In the genomic region with DNA sequence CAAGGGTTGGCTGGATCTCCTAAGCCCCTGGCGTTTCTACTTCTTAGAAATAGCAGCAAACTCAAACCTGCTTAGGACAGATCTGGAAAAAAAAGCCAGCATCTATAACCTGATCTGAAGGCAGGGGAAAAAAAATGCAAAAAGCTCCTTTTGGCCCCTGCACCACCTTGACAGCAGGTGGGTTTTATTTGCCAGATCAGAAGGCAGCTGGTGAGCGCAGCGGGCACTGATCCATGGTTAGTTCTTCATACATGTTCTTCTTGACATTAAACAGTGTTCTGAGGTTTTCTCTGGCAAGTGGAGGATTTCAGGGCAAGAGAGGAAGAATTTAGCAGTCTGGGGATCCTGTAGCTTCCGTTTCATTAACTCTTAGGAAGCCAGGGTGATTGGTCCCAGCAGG, we compare ENCODE assay signal across 10 mouse cellular contexts. TPM values are rescaled to one million over a fixed set of nuclear protein-coding genes. Genes with fewer than 3 reads are reported as not detected.
A peak's percentile ranks its signal among the peaks of the same experiment; 100 is the strongest.
DNase-seq lines count a peak whose midpoint lies in the region; ATAC-seq lines count a peak whose summit lies in the region.
"Had no signal": no experiment of that assay in that cellular context is flagged by ENCODE, and none has a peak within 500 bp of the region (broad histone marks: within the 10 kb centered on the region; RNA-seq: fewer than 3 reads in every experiment).

No protein-coding gene starts in this region.

- H3K9ac ChIP-seq in embryonic facial prominence, embryonic 11.5 days (replicated peaks; ENCODE audit: low read length): no peak overlapping the region
- no peak overlapping the region for H3K9ac ChIP-seq in hindbrain, embryonic 12.5 days
- H3K9ac ChIP-seq in midbrain, embryonic 16.5 days (ENCODE audit: low read depth, low read length): peak overlapping the region; percentile 61

- no peaks in the 10 kb centered on the region for H3K36me3 ChIP-seq in embryonic facial prominence, embryonic 11.5 days (replicated peaks; ENCODE audit: control insufficient read depth, insufficient read depth, low read depth, low read length)
- no peaks in the 10 kb centered on the region for H3K36me3 ChIP-seq in hindbrain, embryonic 12.5 days
- H3K36me3 ChIP-seq in midbrain, embryonic 16.5 days (ENCODE audit: control insufficient read depth, insufficient read depth, low read length): no peaks in the 10 kb centered on the region

- intact Hi-C loops in left cerebral cortex, postnatal 14 days (cut with DNase I): no loop called here

- no peaks in the 10 kb centered on the region for H3K27me3 ChIP-seq in embryonic facial prominence, embryonic 11.5 days (ENCODE audit: control insufficient read depth, insufficient read depth, low read length)
- H3K27me3 ChIP-seq in hindbrain, embryonic 12.5 days: peaks cover 5% of the 10 kb centered on the region; the same call in 1 of the 2 replicates
- H3K27me3 ChIP-seq in midbrain, embryonic 16.5 days (ENCODE audit: control insufficient read depth, insufficient read depth, low read depth, low read length): no peaks in the 10 kb centered on the region

- H3K9me3 ChIP-seq in embryonic facial prominence, embryonic 11.5 days (replicated peaks; ENCODE audit: control insufficient read depth, low read length): no peaks in the 10 kb centered on the region
- H3K9me3 ChIP-seq in hindbrain, embryonic 12.5 days (replicated peaks): no peaks in the 10 kb centered on the region; the same call in 1 of the 2 replicates
- no peaks in the 10 kb centered on the region for H3K9me3 ChIP-seq in midbrain, embryonic 16.5 days (replicated peaks; ENCODE audit: control insufficient read depth, low read length, poor library complexity, severe bottlenecking)

- H3K27ac ChIP-seq in embryonic facial prominence, embryonic 11.5 days (replicated peaks; ENCODE audit: low read depth, low read length): no peak overlapping the region
- no peak overlapping the region for H3K27ac ChIP-seq in hindbrain, embryonic 12.5 days
- peak overlapping the region; percentile 55 for H3K27ac ChIP-seq in midbrain, embryonic 16.5 days (ENCODE audit: low read length)

- H3K4me2 ChIP-seq in embryonic facial prominence, embryonic 11.5 days (ENCODE audit: low read depth, low read length): peak overlapping the region; percentile 25
- peak overlapping the region; percentile 90 for H3K4me2 ChIP-seq in hindbrain, embryonic 12.5 days (replicated peaks)
- H3K4me2 ChIP-seq in midbrain, embryonic 16.5 days (ENCODE audit: low read length): peak overlapping the region; percentile 69

- ATAC-seq in embryonic facial prominence, embryonic 11.5 days (replicated peaks; ENCODE audit: insufficient number of reproducible peaks, low FRiP score, low TSS enrichment, low read depth): no peak
- ATAC-seq in hindbrain, embryonic 12.5 days (ENCODE audit: low FRiP score): no peak
- ATAC-seq in midbrain, embryonic 16.5 days: no peak

- peak overlapping the region; percentile 10; the same call in 1 of the 2 replicates for H3K4me3 ChIP-seq in embryonic facial prominence, embryonic 11.5 days (ENCODE audit: low read depth, low read length)
- H3K4me3 ChIP-seq in hindbrain, embryonic 12.5 days: peak overlapping the region; percentile 63
- H3K4me3 ChIP-seq in midbrain, embryonic 16.5 days (ENCODE audit: low read depth, low read length): peak overlapping the region; percentile 60

- peaks cover 6% of the 10 kb centered on the region for H3K4me1 ChIP-seq in embryonic facial prominence, embryonic 11.5 days (ENCODE audit: control insufficient read depth, insufficient read depth, low read length)
- H3K4me1 ChIP-seq in hindbrain, embryonic 12.5 days: peaks cover 15% of the 10 kb centered on the region; the same call in 1 of the 2 replicates
- H3K4me1 ChIP-seq in midbrain, embryonic 16.5 days (ENCODE audit: control insufficient read depth, insufficient read depth, low read length): peaks cover 6% of the 10 kb centered on the region; the same call in 1 of the 2 replicates

- 44% methylated on average over 4 of the region's 4 CpGs for WGBS in embryonic facial prominence, embryonic 11.5 days
- 55% methylated on average over 4 of the region's 4 CpGs for WGBS in hindbrain, embryonic 12.5 days
- 45% methylated on average over 4 of the region's 4 CpGs for WGBS in midbrain, embryonic 16.5 days

- peak; percentile 72 for DNase-seq in cerebellum, adult 9-11 months
- no peak for DNase-seq in embryonic facial prominence, embryonic 11.5 days (ENCODE audit: low spot score)
- DNase-seq in embryo, embryonic 9.5 days (ENCODE audit: extremely low spot score): no peak
- no peak for DNase-seq in left cerebral cortex, postnatal 14 days (ENCODE audit: low spot score in 2 of 2)
- DNase-seq in lung, postnatal 4 days: no peak
- DNase-seq: heart, postnatal 14 days; kidney, postnatal 10 days; thymus, postnatal 4 days had no signal

RNA-seq across cellular contexts. Expression of gene Vat1l, which starts 1.6 kb away (rescaled TPM):
- polyA plus RNA-seq in embryonic facial prominence, embryonic 11.5 days (2014; fragmentation: Nextera tagmentation; extraction: Ambion mirVana): 7.0 and 7.8 TPM in 2 replicates
- polyA plus RNA-seq in hindbrain, embryonic 12.5 days (2016; fragmentation: Nextera tagmentation; extraction: Ambion mirVana): 16.5 and 17.5 TPM in 2 replicates
- polyA plus RNA-seq in midbrain, embryonic 16.5 days (2015; fragmentation: Nextera tagmentation; extraction: Ambion mirVana): 66.0 and 66.6 TPM in 2 replicates
- 10 to 100 TPM; 46.5 to 60.6 TPM for total RNA-seq in left cerebral cortex, postnatal 14 days (2021)

Comparison
In these comparisons a context has a peak if more than half of its experiments do, and no peak if none do; other contexts are left out.
1. H3K4me2 ChIP-seq: peak in every context shown above with its lines; median percentile 90 in hindbrain, embryonic 12.5 days; 69 in midbrain, embryonic 16.5 days; 25 in embryonic facial prominence, embryonic 11.5 days.
2. H3K4me3 ChIP-seq: peak in every context shown above with its lines; median percentile 63 in hindbrain, embryonic 12.5 days; 60 in midbrain, embryonic 16.5 days; 10 in embryonic facial prominence, embryonic 11.5 days.